Mouse (Mus musculus) adrenal gland, adult 18-20 months (tissue): ENCODE results near the gene Foxn2. TPM values are rescaled to one million over a fixed set of nuclear protein-coding genes. Genes with fewer than 3 reads are reported as not detected.

Source experiments
- DNase-seq, 2 experiments: peaks; one replicate each; pipeline ENCODE4 v3.0.0; 2021 to 2022; ENCODE audit warnings: low spot score in 2 of 2
- total RNA-seq, 2 experiments: library from RNA; stranded (reverse); gene quantifications; 1 replicate in 1 of 2; 2 replicates in 1 of 2; pipeline ENCODE4 v1.2.3; 2021

The Foxn2 gene
- total RNA-seq, 2 experiments from 2014 or later = 19.0 to 20.9 TPM

GRCm38 (mm10) chr17:88491366-88492106 is 51.0 kb downstream of the Foxn2 start:
- DNase-seq = no peak

GRCm38 (mm10) chr17:88492107-88492460 is 51.6 kb downstream of the Foxn2 start:
- no peak for DNase-seq

- DNase-seq = no peak
Measured at GRCm38 (mm10) chr17:88493551-88493950, 53.0 kb downstream of the Foxn2 start.

- no peak for DNase-seq
Measured at GRCm38 (mm10) chr17:88494121-88494771, 53.7 kb downstream of the Foxn2 start.

- no peak for DNase-seq
Measured at GRCm38 (mm10) chr17:88494772-88495132, 54.2 kb downstream of the Foxn2 start.

- no peak for DNase-seq
Measured at GRCm38 (mm10) chr17:88498090-88498682, 57.7 kb downstream of the Foxn2 start.

GRCm38 (mm10) chr17:88504056-88504455 is 63.5 kb downstream of the Foxn2 start:
- no peak for DNase-seq

- DNase-seq = no peak
Measured at GRCm38 (mm10) chr17:88505275-88505723, 64.8 kb downstream of the Foxn2 start.

GRCm38 (mm10) chr17:88505941-88506340 is 65.4 kb downstream of the Foxn2 start:
- DNase-seq = no peak

GRCm38 (mm10) chr17:88507376-88507775 is 66.9 kb downstream of the Foxn2 start:
- DNase-seq = no peak

- peak; percentile 71 to 77 for DNase-seq
Measured at GRCm38 (mm10) chr17:88508846-88509508, 68.5 kb downstream of the Foxn2 start.

- no peak for DNase-seq
Measured at GRCm38 (mm10) chr17:88509999-88510398, 69.5 kb downstream of the Foxn2 start.

GRCm38 (mm10) chr17:88511095-88511551 is 70.6 kb downstream of the Foxn2 start:
- DNase-seq = peak; percentile 85

GRCm38 (mm10) chr17:88516477-88516876 is 76.0 kb downstream of the Foxn2 start:
- no peak for DNase-seq

- no peak for DNase-seq
Measured at GRCm38 (mm10) chr17:88527781-88528180, 87.3 kb downstream of the Foxn2 start.

- DNase-seq = peak; percentile 95 to 97
Measured at GRCm38 (mm10) chr17:88529519-88530235, 89.2 kb downstream of the Foxn2 start, which contains the start of gene Ppp1r21. Gene Ppp1r21 (plus strand): TSS chr17:88530118.

GRCm38 (mm10) chr17:88530236-88530619 is 89.7 kb downstream of the Foxn2 start:
- no peak for DNase-seq

GRCm38 (mm10) chr17:88530667-88531066 is 90.2 kb downstream of the Foxn2 start:
- DNase-seq = no peak

GRCm38 (mm10) chr17:88531176-88531575 is 90.7 kb downstream of the Foxn2 start:
- DNase-seq = no peak

GRCm38 (mm10) chr17:88537842-88538430 is 97.4 kb downstream of the Foxn2 start:
- no peak for DNase-seq
